Mouse (Mus musculus) A20 (cell line): ENCODE results near the gene Pnma1.
A peak's percentile ranks its signal among the peaks of the same experiment; 100 is the strongest.

Experiments
- DNase-seq: peaks from one replicate; pipeline ENCODE4 v3.0.0-alpha.2; 2011; ENCODE audit warnings: low read depth, low spot score

Pnma1 gene

GRCm38 (mm10) chr12:84154786-84155522 lies 6.7 kb upstream of the Pnma1 start:
- no peak for DNase-seq

GRCm38 (mm10) chr12:84153414-84153813 lies 5.1 kb upstream of the Pnma1 start:
- DNase-seq, result no peak

- DNase-seq, result no peak
Observed at GRCm38 (mm10) chr12:84152352-84153190, 4.3 kb upstream of the Pnma1 start.

GRCm38 (mm10) chr12:84151911-84152310 lies 3.6 kb upstream of the Pnma1 start:
- DNase-seq, result no peak

GRCm38 (mm10) chr12:84150976-84151375 lies 2.7 kb upstream of the Pnma1 start:
- no peak for DNase-seq

GRCm38 (mm10) chr12:84149971-84150370 lies 1.7 kb upstream of the Pnma1 start:
- no peak for DNase-seq

- DNase-seq, result no peak
Observed at GRCm38 (mm10) chr12:84148622-84149012, 328 bp upstream of the Pnma1 start.

- no peak for DNase-seq
Observed at GRCm38 (mm10) chr12:84142281-84143050, 5.8 kb downstream of the Pnma1 start.

- no peak for DNase-seq
Observed at GRCm38 (mm10) chr12:84141271-84141670, 7.0 kb downstream of the Pnma1 start.

GRCm38 (mm10) chr12:84140135-84140534 lies 8.2 kb downstream of the Pnma1 start:
- no peak for DNase-seq

- no peak for DNase-seq
Observed at GRCm38 (mm10) chr12:84137131-84137530, 11.2 kb downstream of the Pnma1 start.

GRCm38 (mm10) chr12:84132265-84132664 lies 16.0 kb downstream of the Pnma1 start:
- peak; percentile 60 for DNase-seq

- DNase-seq, result no peak
Observed at GRCm38 (mm10) chr12:84129931-84130330, 18.4 kb downstream of the Pnma1 start.

- no peak for DNase-seq
Observed at GRCm38 (mm10) chr12:84128576-84128975, 19.7 kb downstream of the Pnma1 start.

- DNase-seq, result no peak
Observed at GRCm38 (mm10) chr12:84126899-84127298, 21.4 kb downstream of the Pnma1 start.

- DNase-seq, result no peak
Observed at GRCm38 (mm10) chr12:84125892-84126291, 22.4 kb downstream of the Pnma1 start.

- DNase-seq, result no peak
Observed at GRCm38 (mm10) chr12:84119584-84119983, 28.7 kb downstream of the Pnma1 start.

GRCm38 (mm10) chr12:84114153-84114994 lies 33.9 kb downstream of the Pnma1 start, which contains the start of gene Dnal1:
Gene Dnal1 (plus strand): TSS chr12:84114366.
- peak; percentile 94 for DNase-seq

GRCm38 (mm10) chr12:84113676-84114075 lies 34.6 kb downstream of the Pnma1 start:
- DNase-seq, result no peak

GRCm38 (mm10) chr12:84110814-84111213 lies 37.5 kb downstream of the Pnma1 start:
- DNase-seq, result peak; percentile 74

- no peak for DNase-seq
Observed at GRCm38 (mm10) chr12:84109924-84110323, 38.4 kb downstream of the Pnma1 start.
